Mouse (Mus musculus): Measurements from ENCODE around the gene Adra1b.

Adra1b gene

DNA sequence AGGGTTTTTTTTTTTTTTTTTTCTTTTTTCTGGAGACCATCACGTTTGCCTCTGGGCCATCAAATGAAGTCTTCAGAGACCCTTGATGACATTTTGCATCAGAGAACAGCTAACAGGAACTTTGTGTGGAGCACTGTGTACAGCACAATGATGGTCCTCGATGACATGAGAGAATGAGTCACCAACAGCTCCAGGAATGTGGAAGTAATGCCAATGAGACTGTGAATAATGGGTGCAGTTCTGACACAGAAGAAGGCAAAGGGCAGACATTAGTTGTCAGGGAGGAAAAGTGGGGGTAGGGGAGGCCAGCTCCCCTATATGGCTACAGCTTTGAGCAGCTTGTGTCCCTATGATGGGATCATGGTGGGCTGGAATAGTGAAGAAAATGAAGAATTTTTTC, 5.7 kb downstream of the Adra1b start:
- in situ Hi-C loops (cut with MboI) = no loop called here

DNA sequence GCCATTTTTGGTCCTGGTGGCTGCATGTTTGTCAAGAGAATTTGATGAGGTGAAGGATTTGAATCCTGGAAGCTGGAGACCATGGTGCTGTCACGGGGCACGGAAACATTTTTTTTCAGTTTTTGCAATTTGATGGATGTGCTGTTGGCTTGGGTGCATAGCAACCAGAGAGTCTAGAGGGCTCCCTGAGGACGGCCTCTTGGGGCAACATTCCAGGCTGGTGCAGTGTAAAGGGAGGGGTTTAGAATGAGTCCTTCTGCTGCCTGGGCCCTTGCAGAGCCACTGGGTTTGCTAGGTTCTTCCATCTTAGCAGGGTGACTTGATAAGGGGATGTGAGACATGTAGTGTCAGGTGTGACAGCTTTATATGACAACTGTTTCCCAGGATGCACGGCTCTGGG, 8.5 kb downstream of the Adra1b start:
- in situ Hi-C loops (cut with MboI) = no loop called here

DNA sequence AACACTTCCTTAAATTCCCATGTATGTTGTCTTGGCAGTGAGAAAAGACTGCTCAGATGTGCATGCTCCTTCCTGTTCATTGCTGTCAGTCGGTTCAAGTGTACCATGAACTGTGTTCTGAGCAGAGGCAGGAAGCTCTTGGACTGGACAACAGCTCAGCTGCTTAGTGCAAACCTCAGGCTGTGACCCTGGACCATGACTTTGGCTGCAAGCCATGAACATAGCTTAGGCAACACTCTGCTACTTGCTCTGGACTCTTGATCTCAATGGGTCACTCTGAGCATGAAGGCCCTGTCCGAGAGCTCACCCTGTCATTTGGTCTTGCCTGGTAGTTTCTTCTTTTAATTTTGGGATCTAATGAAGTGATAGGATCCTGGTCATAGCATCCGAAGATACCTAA, 9.6 kb downstream of the Adra1b start:
- in situ Hi-C loops (cut with MboI) = no loop called here

DNA sequence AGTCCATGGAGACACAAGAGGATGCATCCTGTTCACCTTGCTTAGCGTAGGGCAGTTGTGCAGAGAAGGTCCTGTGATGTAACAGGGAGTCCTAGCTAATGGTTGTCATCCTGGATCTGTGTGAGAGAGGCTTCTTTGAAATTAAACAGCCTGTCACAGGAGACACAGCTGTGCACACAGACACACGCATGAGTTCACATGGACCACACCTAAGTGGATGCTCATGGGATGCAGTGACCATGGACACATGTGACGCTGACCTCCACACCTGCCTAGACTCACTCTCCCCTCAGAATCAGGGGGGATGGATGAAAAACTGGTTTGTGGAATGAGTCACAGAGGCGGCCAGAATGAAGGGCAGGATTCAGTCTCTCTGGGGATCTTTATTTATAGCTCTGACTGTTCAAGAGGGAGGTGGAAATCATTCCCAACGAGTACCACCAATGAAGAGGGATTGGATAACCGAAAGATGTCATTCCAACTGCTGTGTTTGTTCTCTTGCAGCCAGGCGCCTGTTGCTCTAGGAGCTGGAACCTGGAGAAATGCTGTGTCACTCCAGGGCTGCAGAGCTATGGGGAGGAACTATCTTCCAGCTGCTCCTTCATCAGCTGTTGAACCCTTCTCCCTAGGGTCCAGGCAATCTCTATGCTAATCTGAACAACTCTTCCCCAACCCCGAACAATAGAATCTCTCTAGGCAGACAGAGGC, 11.6 kb downstream of the Adra1b start:
- in situ Hi-C loops (cut with MboI) = no loop called here

- in situ Hi-C loops (cut with MboI) = no loop called here
Measured at GRCm38 (mm10) chr11:43888736-43889135, 12.3 kb downstream of the Adra1b start.

- in situ Hi-C loops (cut with MboI) = no loop called here
Measured at GRCm38 (mm10) chr11:43887597-43887996, 13.4 kb downstream of the Adra1b start.

DNA sequence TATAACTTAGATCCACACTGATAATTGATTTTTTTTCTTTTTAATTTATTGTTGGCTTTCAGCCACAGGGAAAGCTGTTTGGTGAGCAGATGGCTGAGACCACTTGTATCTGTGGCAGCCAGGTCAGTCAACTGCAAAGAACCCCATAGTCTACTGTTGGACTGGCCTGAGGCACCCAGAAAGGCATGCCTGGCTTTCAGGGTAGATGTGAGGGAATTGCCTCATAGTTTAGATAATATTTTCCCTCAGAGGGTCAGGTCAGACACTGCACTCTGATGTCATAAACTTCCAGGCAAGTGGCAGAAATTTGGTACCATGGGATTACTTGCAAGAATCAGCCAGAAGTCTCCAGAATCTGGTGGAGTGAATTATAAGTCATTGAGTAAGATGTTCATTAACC, 16.5 kb downstream of the Adra1b start:
- in situ Hi-C loops (cut with MboI) = no loop called here

DNA sequence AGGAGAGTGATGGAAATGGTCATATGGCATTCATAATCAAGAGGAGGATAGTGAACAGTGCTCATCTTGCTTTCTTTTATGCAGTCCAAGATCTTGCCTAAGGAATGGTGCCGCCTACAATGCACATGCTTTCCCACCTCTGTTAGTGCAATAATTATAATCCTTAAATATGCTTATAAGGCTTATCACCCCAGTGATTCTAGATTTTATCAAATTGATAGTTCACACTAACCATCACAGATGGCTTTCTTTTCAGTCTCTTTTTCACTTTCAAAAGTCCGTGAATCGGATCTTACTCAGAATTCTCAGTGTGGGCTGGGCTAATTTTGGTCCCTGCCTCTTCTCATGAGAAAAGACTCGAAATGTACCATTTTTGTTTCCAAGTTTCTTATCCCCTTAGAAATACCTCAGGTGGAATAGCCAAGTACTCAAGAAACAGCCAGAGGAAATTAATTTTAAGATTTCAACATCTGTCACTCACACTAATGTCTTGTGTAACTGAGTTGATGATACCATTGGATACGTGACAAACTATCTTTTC, 17.3 kb downstream of the Adra1b start:
- in situ Hi-C loops (cut with MboI) = no loop called here

- in situ Hi-C loops (cut with MboI) = no loop called here
Measured at GRCm38 (mm10) chr11:43877211-43877610, 23.8 kb downstream of the Adra1b start.

GRCm38 (mm10) chr11:43867721-43868281, 33.2 kb downstream of the Adra1b start:
- in situ Hi-C loops (cut with MboI) = no loop called here

- in situ Hi-C loops (cut with MboI) = no loop called here
Measured at GRCm38 (mm10) chr11:43865298-43866165, 35.5 kb downstream of the Adra1b start.

GRCm38 (mm10) chr11:43853046-43853445, 48.0 kb downstream of the Adra1b start:
- in situ Hi-C loops (cut with MboI) = no loop called here

DNA sequence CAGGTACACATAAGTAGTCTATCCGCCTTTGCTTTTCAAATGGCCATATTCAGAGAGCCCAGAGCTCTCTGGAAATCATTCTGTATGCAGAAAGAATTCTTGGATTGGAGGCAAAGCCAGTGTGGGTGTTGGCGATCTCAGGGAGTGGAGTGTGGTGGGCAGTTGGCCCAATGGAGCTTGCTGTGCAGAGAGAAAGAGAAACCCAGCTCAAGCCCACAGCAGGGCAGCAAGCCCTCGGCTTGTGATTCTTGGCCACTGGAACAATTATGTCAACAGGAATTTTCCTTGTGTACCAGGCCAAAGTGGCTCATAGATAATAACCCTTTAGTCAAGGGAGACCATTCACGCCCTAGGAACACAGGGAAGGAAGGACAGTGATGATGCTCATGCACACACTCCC, 53.0 kb downstream of the Adra1b start:
- in situ Hi-C loops (cut with MboI) = no loop called here

DNA sequence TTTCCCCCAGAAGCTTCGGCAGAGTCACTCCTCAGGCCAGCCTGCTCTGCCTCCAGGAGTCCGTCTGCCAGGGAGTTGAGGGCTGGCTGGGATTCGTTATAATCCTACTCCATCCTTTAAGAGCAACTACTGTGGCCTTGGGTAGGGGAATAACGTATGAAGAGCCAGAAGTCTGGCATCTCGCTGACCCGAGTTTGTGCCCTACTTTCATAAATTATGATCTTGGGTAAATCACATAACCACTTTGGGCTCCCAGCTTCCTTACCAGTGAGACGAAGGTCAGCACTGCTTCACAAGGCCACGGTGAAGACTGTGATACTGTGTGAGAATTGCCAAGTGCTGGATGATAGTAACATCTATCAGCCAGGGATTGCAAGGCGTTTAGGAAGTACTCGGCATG, 59.4 kb downstream of the Adra1b start:
- in situ Hi-C loops (cut with MboI) = no loop called here

DNA sequence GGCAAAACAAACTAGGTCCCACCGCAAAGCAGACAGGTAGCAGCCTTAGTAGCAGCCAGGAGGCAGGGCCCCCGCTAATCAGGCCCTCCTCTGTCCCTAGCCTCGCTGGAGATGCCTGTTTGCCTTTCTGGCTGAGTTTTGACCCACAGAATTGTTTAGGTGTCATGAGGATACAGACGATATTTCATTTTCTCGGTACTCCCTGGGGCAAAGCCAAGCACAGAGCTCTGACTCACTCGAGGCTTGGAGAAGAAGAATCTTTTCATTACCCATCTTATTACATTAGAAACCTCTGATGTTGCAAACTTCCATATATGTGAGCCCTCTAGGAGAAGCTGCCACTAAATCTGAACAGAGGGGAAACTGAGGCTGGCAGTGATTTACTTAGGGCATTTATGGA, 60.5 kb downstream of the Adra1b start:
- in situ Hi-C loops (cut with MboI) = no loop called here

- in situ Hi-C loops (cut with MboI) = no loop called here
Measured at GRCm38 (mm10) chr11:43835880-43836740, 64.9 kb downstream of the Adra1b start.

DNA sequence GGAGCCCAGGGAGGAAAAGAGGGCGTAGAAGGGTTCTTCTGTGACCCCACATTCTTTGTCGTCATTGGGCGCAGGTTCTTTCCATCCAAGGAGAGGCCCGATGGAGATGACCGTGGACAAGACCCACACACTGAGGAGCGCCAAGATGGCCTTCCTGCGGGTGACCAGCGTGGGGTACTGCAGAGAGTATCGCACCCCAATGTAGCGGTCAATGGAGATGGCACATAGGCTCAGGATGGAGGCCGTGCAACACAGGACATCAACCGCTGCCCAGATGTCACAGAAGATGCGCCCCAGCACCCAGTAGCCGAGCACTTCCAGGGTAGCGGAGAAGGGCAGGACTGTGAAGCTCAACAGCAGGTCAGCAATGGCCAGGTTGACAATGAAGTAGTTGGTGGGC, 65.6 kb downstream of the Adra1b start:
- in situ Hi-C loops (cut with MboI) = no loop called here

- in situ Hi-C loops (cut with MboI) = no loop called here
Measured at GRCm38 (mm10) chr11:43834531-43834930, 66.5 kb downstream of the Adra1b start.

- in situ Hi-C loops (cut with MboI) = no loop called here
Measured at GRCm38 (mm10) chr11:43831530-43831929, 69.5 kb downstream of the Adra1b start.

DNA sequence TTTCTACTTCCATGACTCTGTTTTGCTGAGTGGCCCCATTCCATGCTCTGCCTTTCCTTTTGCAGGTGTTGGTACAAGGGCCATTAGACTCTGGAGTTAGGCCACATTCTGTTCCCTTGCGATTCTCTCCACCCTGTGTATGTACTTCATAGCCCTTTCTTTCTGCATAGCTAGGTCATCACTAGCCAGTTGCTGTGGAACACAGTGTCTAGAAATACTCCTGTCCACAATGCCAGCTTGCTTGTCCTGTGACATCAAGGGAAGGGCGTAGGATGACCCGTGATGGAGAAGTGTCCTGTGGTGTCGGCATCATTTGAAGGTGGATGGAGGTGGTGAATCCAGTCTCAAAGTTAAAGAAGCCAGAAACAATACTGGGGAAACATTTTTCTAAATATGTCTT, 74.2 kb downstream of the Adra1b start:
- in situ Hi-C loops (cut with MboI) = no loop called here

DNA sequence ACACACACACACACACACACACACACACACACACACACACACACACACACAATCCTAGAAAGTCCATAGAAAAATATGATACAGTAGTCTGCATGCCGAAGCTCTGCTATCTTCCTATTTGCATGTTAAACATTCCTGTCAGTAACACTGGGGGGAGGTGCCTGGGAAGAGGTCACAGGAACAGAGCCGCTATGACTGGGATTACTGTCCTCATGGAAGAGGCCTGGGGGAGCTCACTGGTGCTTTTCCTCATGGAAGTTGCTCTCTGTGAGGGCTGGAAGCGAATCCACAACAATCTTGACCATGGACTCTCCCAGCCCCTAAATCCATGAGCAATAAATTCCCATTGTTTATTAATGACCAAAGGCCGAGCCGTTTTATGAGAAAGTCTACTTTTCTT, 77.7 kb downstream of the Adra1b start:
- in situ Hi-C loops (cut with MboI) = no loop called here

Data from mature B cell (primary cell).